Mouse (Mus musculus) megakaryocyte, embryonic 14.5 days (primary cell): ENCODE results near the gene Kcna7.

Experiments
- FLI1 ChIP-seq: IDR thresholded peaks from 2 replicates; pipeline ENCODE4 v1.6.1; 2012; ENCODE audit warnings: low read length, inconsistent platforms, mixed read lengths
- GATA1 ChIP-seq: IDR thresholded peaks from 3 replicates; pipeline ENCODE4 v1.6.1; 2012; ENCODE audit warnings: mixed read lengths, low read length, inconsistent platforms, borderline replicate concordance

DNA sequence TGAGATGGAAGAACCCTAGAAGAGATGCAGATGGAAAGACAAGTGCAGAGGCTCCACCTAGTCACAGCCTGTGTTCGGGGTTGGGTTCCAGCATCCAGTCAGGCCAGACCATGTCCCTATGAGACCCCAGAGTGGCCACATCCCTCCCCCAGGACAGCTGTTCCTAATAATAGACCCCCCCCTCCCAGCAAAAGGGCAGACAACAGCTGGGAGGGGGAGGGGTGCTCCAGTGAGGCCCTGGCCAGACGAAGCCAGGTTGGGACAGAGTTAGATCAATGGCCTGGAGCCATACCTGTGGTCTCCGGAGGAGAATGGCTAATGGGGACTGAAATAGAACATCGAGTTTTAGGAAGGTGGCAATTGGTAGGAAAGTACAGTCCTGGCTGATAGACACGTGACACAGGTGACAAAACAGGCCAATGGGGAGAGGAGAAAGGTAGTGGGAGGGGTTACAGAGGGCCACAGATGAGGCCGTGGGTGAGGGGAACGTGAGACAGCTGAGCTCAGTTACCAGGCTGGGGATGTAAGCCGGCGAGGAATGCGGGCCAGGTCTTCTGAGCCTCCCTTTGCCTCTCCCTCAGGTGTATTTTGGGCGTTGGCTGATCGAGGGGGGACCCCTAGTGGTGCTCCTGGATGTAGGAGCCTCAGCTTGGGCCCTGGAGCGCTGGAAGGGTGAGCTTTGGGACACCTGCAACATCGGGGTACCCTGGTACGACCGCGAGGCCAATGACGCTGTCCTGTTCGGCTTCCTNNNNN lies 32.2 kb downstream of the Kcna7 start, which contains the start of gene Ruvbl2:
- TF ChIP-seq GATA1 (no peak), FLI1 (no peak)
